Mouse (Mus musculus) midbrain, embryonic 11.5 days (tissue): ENCODE results near the gene U2surp. TPM values are rescaled to one million over a fixed set of nuclear protein-coding genes. Genes with fewer than 3 reads are reported as not detected.
A peak's percentile ranks its signal among the peaks of the same experiment; 100 is the strongest.

Experiments
- ATAC-seq: fragments of 200-750 bp; cut with Nextera tagmentation; 2 replicates; pipeline ENCODE4 v1.8.0; 2017; ENCODE audit warnings: moderate TSS enrichment, moderate library complexity; ENCODE audit not compliant: low FRiP score
- DNase-seq: peaks from one replicate; pipeline ENCODE4 v3.0.0; 2015; ENCODE audit warnings: low spot score; ENCODE audit errors: missing footprints
- H3K27ac ChIP-seq: fragments of 300-500 bp; sonication (generic); 2 replicates; pipeline ENCODE4 v1.5.1; 2014; ENCODE audit warnings: low read depth, low read length
- H3K27me3 ChIP-seq: fragments of 300-500 bp; sonication (generic); 2 replicates; pipeline ENCODE4 v1.6.1; 2014; ENCODE audit warnings: mild to moderate bottlenecking, low read length, moderate library complexity, mixed read lengths; ENCODE audit not compliant: control insufficient read depth, insufficient read depth
- H3K36me3 ChIP-seq: fragments of 300-500 bp; sonication (generic); 2 replicates; pipeline ENCODE4 v1.6.1; 2014; ENCODE audit warnings: mild to moderate bottlenecking, low read length, moderate library complexity, mixed read lengths; ENCODE audit not compliant: control insufficient read depth, insufficient read depth
- H3K4me1 ChIP-seq: fragments of 300-500 bp; sonication (generic); 2 replicates; pipeline ENCODE4 v1.6.1; 2014; ENCODE audit warnings: low read length; ENCODE audit not compliant: control insufficient read depth, insufficient read depth
- H3K4me2 ChIP-seq: fragments of 300-500 bp; sonication (generic); 2 replicates; pipeline ENCODE4 v1.6.1; 2014; ENCODE audit warnings: mild to moderate bottlenecking, moderate library complexity
- H3K4me3 ChIP-seq: fragments of 300-500 bp; sonication (generic); 2 replicates; pipeline ENCODE4 v1.5.1; 2014; ENCODE audit warnings: low read depth, low read length
- H3K9ac ChIP-seq: fragments of 300-500 bp; sonication (generic); 2 replicates; pipeline ENCODE4 v1.6.1; 2014; ENCODE audit warnings: low read length
- H3K9me3 ChIP-seq: fragments of 300-500 bp; sonication (generic); 2 replicates; pipeline ENCODE4 v1.6.1; 2016; ENCODE audit warnings: low read length; ENCODE audit not compliant: control insufficient read depth
- WGBS: fragments of 180-500 bp; shearing (Covaris S2); extraction: QIAGEN DNeasy Blood & Tissue Kit; methylation state at CpG from one replicate; pipeline ENCODE4 v1.1.7; 2014; 5-methylcytosine and 5-hydroxymethylcytosine counted together
- polyA plus RNA-seq: library from polyadenylated mRNA; unstranded; fragments of >200 nt; fragmentation: Nextera tagmentation; extraction: Ambion mirVana; gene quantifications from 2 replicates; pipeline ENCODE4 v1.2.1, GENCODE M21; 2014

Gene U2surp
- polyA plus RNA-seq, 1 experiment from 2014 or later = 157 TPM

GRCm38 (mm10) chr9:95407586-95408220, 104.1 kb downstream of the U2surp start:
- peak; percentile 49 for ATAC-seq
- Histone ChIP-seq H3K9ac (peak overlapping the region; percentile 85), H3K9me3 (no peaks in the 10 kb centered on the region), H3K4me1 (peaks cover 12% of the 10 kb centered on the region; the same call in 1 of the 2 replicates), H3K4me2 (peak overlapping the region; percentile 94), H3K27me3 (no peaks in the 10 kb centered on the region; the same call in 1 of the 2 replicates), H3K36me3 (no peaks in the 10 kb centered on the region), H3K27ac (peak overlapping the region; percentile 51), H3K4me3 (peak overlapping the region; percentile 74)
- WGBS = 1% methylated on average over 24 of the region's 24 CpGs
- DNase-seq = no peak

Other genes with a start within 250 kb of the U2surp start
- 8.2 and 8.4 TPM in 2 replicates for gene Chst2, start 105.3 kb downstream of the U2surp start, polyA plus RNA-seq
- 0.33 and 0.36 TPM in 2 replicates for gene Paqr9, start 47.7 kb upstream of the U2surp start, polyA plus RNA-seq
- gene Pcolce2, start 125.6 kb upstream of the U2surp start, polyA plus RNA-seq = 1.8 and 2.0 TPM in 2 replicates
- 2.8 and 3.1 TPM in 2 replicates for gene Trpc1, start 238.4 kb upstream of the U2surp start, polyA plus RNA-seq